ENCODE assay signal across 17 mouse cellular contexts in the genomic region with DNA sequence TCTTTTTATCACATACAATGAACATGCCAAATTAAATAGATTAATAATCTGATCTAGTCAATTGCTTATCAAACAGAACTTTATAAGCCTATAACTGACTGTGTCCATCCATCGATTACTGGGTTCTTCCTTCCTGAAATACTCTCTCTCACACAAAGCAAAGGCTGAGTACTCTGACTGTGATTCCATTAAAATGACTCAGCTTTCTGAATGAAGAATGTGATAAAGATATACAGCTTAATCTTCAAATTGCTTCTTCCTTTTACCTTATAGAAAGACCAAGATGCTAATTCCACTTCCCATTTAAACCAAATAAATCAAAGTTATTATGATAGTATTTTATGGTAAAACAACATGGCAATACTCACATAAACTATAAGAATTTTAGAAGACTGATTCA.
DNase-seq lines count a peak whose midpoint lies in the region; ATAC-seq and TF ChIP-seq lines count a peak whose summit lies in the region.
"Had no signal": no experiment of that assay in that cellular context is flagged by ENCODE, and none has a peak within 500 bp of the region (broad histone marks: within the 10 kb centered on the region; RNA-seq: fewer than 3 reads in every experiment).

No protein-coding gene starts in this region.

- no peak for ATAC-seq in forebrain, embryonic 14.5 days
- no peak for ATAC-seq in forebrain, postnatal 0 days
- ATAC-seq in intestine, embryonic 16.5 days = no peak

- H3K27ac ChIP-seq in forebrain, embryonic 14.5 days (ENCODE audit: low read depth, low read length) = peak overlapping the region; percentile 3; the same call in 1 of the 2 replicates
- H3K27ac ChIP-seq in forebrain, postnatal 0 days (ENCODE audit: low read depth, low read length) = no peak overlapping the region
- peak overlapping the region; percentile 60; the same call in 1 of the 2 replicates for H3K27ac ChIP-seq in left cerebral cortex, adult 2 months
- H3K27ac ChIP-seq in intestine, embryonic 16.5 days (ENCODE audit: low read length) = no peak overlapping the region
- H3K27ac ChIP-seq: embryonic facial prominence, embryonic 12.5 days; heart, embryonic 10.5 days; intestine, embryonic 15.5 days had no signal

- H3K9me3 ChIP-seq in forebrain, embryonic 14.5 days (replicated peaks; ENCODE audit: control insufficient read depth, low read length) = no peaks in the 10 kb centered on the region
- H3K9me3 ChIP-seq in forebrain, postnatal 0 days (ENCODE audit: low read length) = no peaks in the 10 kb centered on the region
- no peaks in the 10 kb centered on the region for H3K9me3 ChIP-seq in intestine, embryonic 16.5 days (ENCODE audit: control insufficient read depth, low read length)
- H3K9me3 ChIP-seq: embryonic facial prominence, embryonic 12.5 days; heart, embryonic 10.5 days; hindbrain, embryonic 12.5 days; intestine, embryonic 15.5 days had no signal

- intact Hi-C loops in left cerebral cortex, adult 2 months (cut with DNase I) = no loop called here

- peaks cover 13% of the 10 kb centered on the region for H3K4me1 ChIP-seq in forebrain, embryonic 14.5 days (ENCODE audit: control insufficient read depth, insufficient read depth, low read length)
- no peaks in the 10 kb centered on the region for H3K4me1 ChIP-seq in forebrain, postnatal 0 days (ENCODE audit: insufficient read depth)
- H3K4me1 ChIP-seq in intestine, embryonic 16.5 days (ENCODE audit: control insufficient read depth, insufficient read depth, low read length) = peaks cover 3% of the 10 kb centered on the region; the same call in 1 of the 2 replicates
- H3K4me1 ChIP-seq: embryonic facial prominence, embryonic 12.5 days; intestine, embryonic 15.5 days had no signal

- no peaks in the 10 kb centered on the region for H3K27me3 ChIP-seq in forebrain, embryonic 14.5 days (replicated peaks; ENCODE audit: control insufficient read depth, insufficient read depth, low read length)
- no peaks in the 10 kb centered on the region for H3K27me3 ChIP-seq in forebrain, postnatal 0 days (ENCODE audit: insufficient read depth, low read length)
- H3K27me3 ChIP-seq in intestine, embryonic 16.5 days (replicated peaks; ENCODE audit: control insufficient read depth, insufficient read depth, low read length) = no peaks in the 10 kb centered on the region
- H3K27me3 ChIP-seq: CH12.LX; embryonic facial prominence, embryonic 12.5 days; hindbrain, embryonic 12.5 days; intestine, embryonic 15.5 days had no signal

- no peak overlapping the region for H3K4me2 ChIP-seq in forebrain, embryonic 14.5 days (ENCODE audit: low read length)
- no peak overlapping the region for H3K4me2 ChIP-seq in forebrain, postnatal 0 days (ENCODE audit: low read depth)
- H3K4me2 ChIP-seq in intestine, embryonic 16.5 days (ENCODE audit: low read depth, low read length) = no peak overlapping the region
- H3K4me2 ChIP-seq: embryonic facial prominence, embryonic 12.5 days; hindbrain, embryonic 12.5 days; intestine, embryonic 15.5 days had no signal

- H3K4me3 ChIP-seq in forebrain, embryonic 14.5 days (ENCODE audit: low read depth, low read length) = no peak overlapping the region
- no peak overlapping the region for H3K4me3 ChIP-seq in forebrain, postnatal 0 days (ENCODE audit: low read depth, low read length)
- H3K4me3 ChIP-seq in left cerebral cortex, adult 2 months = no peak overlapping the region
- no peak overlapping the region for H3K4me3 ChIP-seq in intestine, embryonic 16.5 days (ENCODE audit: low read length)
- H3K4me3 ChIP-seq: embryonic facial prominence, embryonic 12.5 days; heart, embryonic 10.5 days; hindbrain, embryonic 12.5 days; intestine, embryonic 15.5 days had no signal

- no peak for TF ChIP-seq CTCF in forebrain, postnatal 0 days (IDR thresholded peaks at IDR 0.05; ENCODE audit: low read depth)
- no peak for TF ChIP-seq CTCF in left cerebral cortex, adult 2 months (IDR thresholded peaks at IDR 0.05)

- H3K9ac ChIP-seq in forebrain, embryonic 14.5 days (ENCODE audit: low read length) = no peak overlapping the region
- H3K9ac ChIP-seq in forebrain, postnatal 0 days = no peak overlapping the region
- H3K9ac ChIP-seq in intestine, embryonic 16.5 days (ENCODE audit: low read depth, low read length) = no peak overlapping the region
- H3K9ac ChIP-seq: embryonic facial prominence, embryonic 12.5 days; hindbrain, embryonic 12.5 days; intestine, embryonic 15.5 days had no signal

- no peak for DNase-seq in forebrain, embryonic 14.5 days (ENCODE audit: low spot score)
- no peak for DNase-seq in forebrain, postnatal 0 days
- no peak for DNase-seq in left cerebral cortex, adult 2 months (ENCODE audit: extremely low spot score in 1 of 2, low spot score in 2 of 2)
- DNase-seq in left cerebral cortex, adult 9 months (ENCODE audit: low spot score in 2 of 2) = no peak
- DNase-seq in 3T3-L1 (ENCODE audit: low read depth, low spot score) = peak; percentile 55
- DNase-seq in Muller cell, postnatal 12 days (ENCODE audit: inconsistent ontology term) = peak; percentile 46
- DNase-seq in gastrocnemius, postnatal 4 days (ENCODE audit: low spot score in 2 of 2) = no peak
- DNase-seq: adrenal gland, postnatal 10 days; gastrocnemius, postnatal 14 days; heart, postnatal 10 days; heart, postnatal 4 days had no signal

- H3K36me3 ChIP-seq in forebrain, embryonic 14.5 days (ENCODE audit: control insufficient read depth, insufficient read depth, low read length) = no peaks in the 10 kb centered on the region
- 0 out of 2 replicates have a peak, but pooled peaks cover 3% of the 10 kb centered on the region for H3K36me3 ChIP-seq in forebrain, postnatal 0 days (ENCODE audit: insufficient read depth)
- no peaks in the 10 kb centered on the region for H3K36me3 ChIP-seq in intestine, embryonic 16.5 days (ENCODE audit: control insufficient read depth, insufficient read depth, low read length)
- H3K36me3 ChIP-seq: embryonic facial prominence, embryonic 12.5 days; intestine, embryonic 15.5 days had no signal

- WGBS in forebrain, embryonic 14.5 days = 14% methylated on average over 1 of the region's 1 CpGs
- 19% methylated on average over 1 of the region's 1 CpGs for WGBS in forebrain, postnatal 0 days
- WGBS in intestine, embryonic 16.5 days = 77% methylated on average over 1 of the region's 1 CpGs

Comparison
In these comparisons a context has a peak if more than half of its experiments do, and no peak if none do; other contexts are left out.
1. H3K27ac ChIP-seq: peak in forebrain, embryonic 14.5 days (single experiment) and left cerebral cortex, adult 2 months (single experiment); none in forebrain, postnatal 0 days (single experiment) and intestine, embryonic 16.5 days (single experiment).
2. DNase-seq: peak in 3T3-L1 (single experiment) and Muller cell, postnatal 12 days (single experiment); none in forebrain, embryonic 14.5 days (single experiment), forebrain, postnatal 0 days (single experiment), left cerebral cortex, adult 2 months (0 of 2), left cerebral cortex, adult 9 months (0 of 2) and gastrocnemius, postnatal 4 days (0 of 2).